Mouse (Mus musculus): Measurements from ENCODE around the gene Arhgap29. TPM values are rescaled to one million over a fixed set of nuclear protein-coding genes. Genes with fewer than 3 reads are reported as not detected.
A peak's percentile ranks its signal among the peaks of the same experiment; 100 is the strongest.

The Arhgap29 gene
- polyA plus RNA-seq, 1 experiment, result 5.8 TPM

DNA sequence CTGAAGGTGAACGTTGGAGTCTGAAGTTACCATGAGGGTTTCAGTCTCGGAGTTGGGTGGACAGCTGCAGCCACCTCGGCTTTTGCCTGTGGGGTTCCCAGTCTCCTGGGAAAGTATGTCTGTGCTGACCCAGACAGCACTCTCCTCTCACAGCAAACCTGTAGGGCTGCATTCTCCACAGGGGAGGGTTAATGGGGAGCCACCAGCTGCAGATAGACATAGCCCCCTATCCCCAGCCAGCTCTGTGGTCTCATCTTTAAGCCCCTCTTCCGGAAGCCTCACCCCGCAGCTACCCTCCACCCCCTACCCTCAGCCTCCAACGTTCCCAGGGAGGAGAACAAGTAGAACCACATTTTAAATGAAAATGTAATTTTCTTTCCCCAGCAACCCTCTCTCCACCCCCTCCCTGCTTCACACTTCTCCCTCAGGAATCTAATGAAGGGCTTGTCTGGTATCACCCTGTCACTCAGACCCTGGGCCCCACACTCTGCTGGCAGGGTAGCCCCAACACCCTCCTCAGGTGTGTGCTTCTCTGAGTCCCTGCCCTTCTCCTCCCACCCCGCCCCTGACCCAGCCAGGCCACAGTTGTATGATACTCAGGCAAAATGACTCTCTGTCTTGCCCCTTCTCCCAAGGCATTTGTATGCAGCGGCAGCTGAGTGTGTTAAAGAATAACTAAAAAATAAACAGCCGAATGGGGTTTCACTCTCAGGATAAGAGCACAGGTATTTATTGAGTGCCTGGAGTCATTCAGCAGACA, 106.3 kb downstream of the Arhgap29 start:
- Histone ChIP-seq H3ac (ENCODE audit: control insufficient read depth, insufficient read length, low read depth) (no peak overlapping the region), H3K36me3 (ENCODE audit: control insufficient read depth, insufficient read depth) (no peaks in the 10 kb centered on the region), H3K79me3 (ENCODE audit: low read depth) (no peaks in the 10 kb centered on the region), H3K4me3 (ENCODE audit: insufficient read depth, poor library complexity, severe bottlenecking) (no peak overlapping the region), H3K27me3 (ENCODE audit: control insufficient read depth, insufficient read depth, insufficient read length) (no peaks in the 10 kb centered on the region), H3K79me2 (ENCODE audit: control insufficient read depth, insufficient read depth) (no peaks in the 10 kb centered on the region)
- TF ChIP-seq CEBPB (IDR thresholded peaks at IDR 0.05; ENCODE audit: low read depth) (no peak), MAX (IDR thresholded peaks at IDR 0.05) (no peak), USF1 (IDR thresholded peaks at IDR 0.05; ENCODE audit: low read depth) (no peak), MYOD1 (IDR thresholded peaks at IDR 0.05; ENCODE audit: control insufficient read depth, insufficient read length, low read depth) (no peak), CTCF (IDR thresholded peaks at IDR 0.05; ENCODE audit: control insufficient read depth, insufficient read depth, insufficient read length) (no peak), MYOG (IDR thresholded peaks at IDR 0.05; ENCODE audit: control insufficient read depth, extremely low read depth, insufficient read length) (no peak), FOSL1 (IDR thresholded peaks at IDR 0.05; ENCODE audit: insufficient read depth, low read length, poor library complexity, severe bottlenecking) (no peak)

DNA sequence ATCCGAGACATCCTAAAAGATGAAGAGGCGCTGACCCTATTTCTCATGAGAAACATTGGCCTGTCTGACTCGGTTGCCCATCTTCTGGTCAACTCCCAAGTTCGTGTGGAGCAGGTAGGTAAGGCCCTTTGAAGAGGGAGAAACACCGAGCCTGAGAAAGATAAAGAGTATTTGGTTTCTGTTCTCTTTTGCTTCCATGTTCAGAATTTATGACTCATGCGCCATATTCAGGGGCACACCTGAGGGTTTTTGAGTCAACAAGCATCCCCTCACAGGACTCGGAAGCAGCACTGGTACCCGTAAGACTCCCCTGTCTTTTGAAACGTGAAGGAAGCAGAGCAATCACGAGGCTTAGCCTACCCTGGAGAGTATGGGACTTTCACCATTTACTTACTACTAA, 110.2 kb downstream of the Arhgap29 start:
- no peaks in the 10 kb centered on the region for H3K36me3 ChIP-seq (ENCODE audit: control insufficient read depth, insufficient read depth)
- TF ChIP-seq FOSL1 (IDR thresholded peaks at IDR 0.05; ENCODE audit: insufficient read depth, low read length, poor library complexity, severe bottlenecking) (no peak), MAX (IDR thresholded peaks at IDR 0.05) (no peak), CTCF (IDR thresholded peaks at IDR 0.05; ENCODE audit: control insufficient read depth, insufficient read depth, insufficient read length) (no peak), MYOG (IDR thresholded peaks at IDR 0.05; ENCODE audit: control insufficient read depth, extremely low read depth, insufficient read length) (no peak), MYOD1 (IDR thresholded peaks at IDR 0.05; ENCODE audit: control insufficient read depth, insufficient read length, low read depth) (no peak), CEBPB (IDR thresholded peaks at IDR 0.05; ENCODE audit: low read depth) (no peak), USF1 (IDR thresholded peaks at IDR 0.05; ENCODE audit: low read depth) (no peak)
- H3ac ChIP-seq (ENCODE audit: control insufficient read depth, insufficient read length, low read depth), result no peak overlapping the region
- H3K79me2 ChIP-seq (ENCODE audit: control insufficient read depth, insufficient read depth), result no peaks in the 10 kb centered on the region
- H3K4me3 ChIP-seq (ENCODE audit: insufficient read depth, poor library complexity, severe bottlenecking), result no peak overlapping the region
- no peaks in the 10 kb centered on the region for H3K27me3 ChIP-seq (ENCODE audit: control insufficient read depth, insufficient read depth, insufficient read length)
- no peaks in the 10 kb centered on the region for H3K79me3 ChIP-seq (ENCODE audit: low read depth)

DNA sequence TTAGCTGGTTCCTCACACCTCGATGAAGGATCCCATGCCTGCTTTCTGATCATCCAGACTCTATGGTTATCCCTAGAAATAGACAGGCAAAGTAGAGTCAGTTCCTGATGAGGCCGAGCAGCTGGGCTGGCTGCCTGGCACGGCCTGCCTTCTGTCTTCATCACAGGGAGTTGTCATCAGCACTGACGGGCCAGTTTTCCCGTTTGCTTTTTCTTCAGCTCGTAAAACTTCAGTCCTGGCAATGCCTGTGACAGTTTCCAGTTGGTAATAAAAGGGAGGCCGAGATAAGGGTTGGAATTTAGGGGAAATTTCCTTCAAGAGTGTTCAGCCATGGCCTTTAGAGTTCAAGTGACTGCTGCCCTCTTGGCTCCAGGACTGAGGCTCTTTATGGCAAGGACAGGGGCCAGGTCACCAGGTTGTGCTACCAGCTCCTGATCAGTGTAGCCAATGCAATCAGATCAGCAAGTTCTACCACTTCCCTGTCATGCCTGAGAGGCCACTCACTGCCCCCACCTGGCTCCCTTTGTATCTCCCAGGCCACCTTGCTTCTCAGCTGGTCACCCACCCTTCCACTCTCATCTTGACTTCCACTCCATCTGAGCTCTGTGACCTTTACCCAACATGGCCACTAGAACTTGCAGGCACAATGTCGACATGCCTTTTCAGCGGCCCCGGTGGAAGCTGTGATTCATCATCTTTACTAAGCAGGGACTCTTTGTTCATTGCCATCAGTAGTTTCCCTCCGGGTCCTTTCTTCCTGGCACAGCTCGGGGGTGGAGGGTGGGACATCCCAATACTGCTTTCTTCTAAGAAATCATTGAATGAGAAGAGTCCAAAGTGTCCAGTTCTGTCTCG, 112.4 kb downstream of the Arhgap29 start:
- Histone ChIP-seq H3K36me3 (ENCODE audit: control insufficient read depth, insufficient read depth) (no peaks in the 10 kb centered on the region), H3K4me3 (ENCODE audit: insufficient read depth, poor library complexity, severe bottlenecking) (no peak overlapping the region), H3K79me3 (ENCODE audit: low read depth) (no peaks in the 10 kb centered on the region), H3K79me2 (ENCODE audit: control insufficient read depth, insufficient read depth) (no peaks in the 10 kb centered on the region), H3K27me3 (ENCODE audit: control insufficient read depth, insufficient read depth, insufficient read length) (no peaks in the 10 kb centered on the region), H3ac (ENCODE audit: control insufficient read depth, insufficient read length, low read depth) (no peak overlapping the region)
- TF ChIP-seq MYOD1 (IDR thresholded peaks at IDR 0.05; ENCODE audit: control insufficient read depth, insufficient read length, low read depth) (peak; percentile 59), USF1 (IDR thresholded peaks at IDR 0.05; ENCODE audit: low read depth) (no peak)

Other genes starting within 250 kb of the Arhgap29 start
- 15.6 TPM for gene F3, start 229.0 kb upstream of the Arhgap29 start, polyA plus RNA-seq (2012; fragmentation: generic; extraction: Trizol)
- gene Abcd3, start 137.2 kb upstream of the Arhgap29 start, polyA plus RNA-seq (2012; fragmentation: generic; extraction: Trizol), result 12.1 TPM
- 0.02 TPM for gene Abca4, start 91.9 kb downstream of the Arhgap29 start, polyA plus RNA-seq (2012; fragmentation: generic; extraction: Trizol)